Mouse (Mus musculus): ENCODE results near the gene Mob4.

Mob4 gene

DNA sequence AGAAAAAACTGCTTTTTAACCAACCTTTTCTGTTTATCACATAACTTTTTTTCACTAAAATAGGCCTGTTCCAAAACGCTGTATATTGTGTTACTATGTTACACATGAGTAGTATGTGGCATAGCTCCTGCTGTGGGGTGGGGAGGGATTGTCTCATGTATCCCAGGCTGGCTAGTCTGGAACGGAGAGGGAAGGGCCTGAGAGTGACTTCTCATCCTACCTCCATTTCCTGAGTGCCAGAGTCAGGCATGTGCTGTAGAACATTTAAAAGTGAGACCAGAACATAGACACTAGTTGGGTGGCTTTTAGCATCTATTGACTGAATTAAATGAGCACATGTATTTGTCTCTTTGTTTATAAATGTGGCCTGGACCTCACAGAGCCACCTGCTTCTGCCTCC, 2.1 kb downstream of the Mob4 start:
- no peak for DNase-seq

DNA sequence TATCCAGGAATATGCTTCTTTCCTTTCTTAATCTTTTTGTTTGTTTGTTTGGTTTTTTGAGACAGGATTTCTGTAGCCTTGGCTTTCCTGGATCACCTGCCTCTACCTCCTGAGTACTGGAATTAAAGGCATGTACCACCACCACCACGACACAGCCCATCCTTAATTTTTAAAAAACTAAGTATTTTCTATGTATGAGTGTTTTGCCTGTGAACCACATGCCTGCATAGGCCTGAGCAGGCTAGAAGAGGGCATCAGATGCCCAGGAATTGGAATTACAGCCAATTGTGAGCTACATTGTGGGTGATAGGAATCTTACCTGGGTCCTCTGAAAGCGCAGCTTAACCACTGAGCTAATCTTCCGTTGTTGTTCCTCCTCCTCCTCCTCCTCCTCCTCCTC, 3.3 kb downstream of the Mob4 start:
- no peak for DNase-seq

DNA sequence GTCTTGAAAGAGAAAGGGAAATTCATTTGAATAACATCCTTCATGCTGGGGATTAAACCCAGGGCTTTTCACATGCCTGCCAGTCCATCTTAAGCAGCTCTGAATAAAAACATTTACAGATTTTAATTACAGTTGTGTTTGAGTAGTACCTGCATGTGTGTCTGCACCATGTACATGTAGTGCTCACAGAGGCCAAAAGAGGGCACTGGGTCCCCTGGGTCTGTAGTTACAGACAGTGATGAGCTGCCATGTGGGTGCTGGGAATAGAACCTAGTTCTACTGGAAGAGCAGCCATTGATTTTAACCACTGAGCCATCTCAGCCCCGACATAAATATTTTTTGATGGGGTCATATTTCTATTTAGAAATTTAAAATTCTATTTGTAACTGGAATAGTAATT, 4.8 kb downstream of the Mob4 start:
- no peak for DNase-seq

DNA sequence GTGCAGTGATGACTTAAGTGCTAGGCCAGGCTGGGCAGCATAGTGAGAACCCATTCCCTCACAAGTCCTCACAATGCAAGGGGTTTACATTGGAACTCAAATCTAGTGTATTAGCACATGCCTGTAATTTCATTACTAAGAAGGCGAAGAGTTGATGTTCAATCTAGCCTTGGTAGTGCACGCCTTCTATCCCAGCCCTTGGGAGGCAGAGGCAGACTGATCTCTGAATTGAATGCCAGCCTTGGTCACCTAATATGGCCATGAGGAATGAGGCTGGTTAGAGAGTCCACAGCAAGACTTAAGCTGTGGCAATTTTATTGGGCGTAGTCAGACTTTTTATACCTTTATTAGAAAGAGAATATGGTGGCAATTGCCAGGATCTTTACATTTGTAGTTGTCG, 13.3 kb downstream of the Mob4 start:
- no peak for DNase-seq

DNA sequence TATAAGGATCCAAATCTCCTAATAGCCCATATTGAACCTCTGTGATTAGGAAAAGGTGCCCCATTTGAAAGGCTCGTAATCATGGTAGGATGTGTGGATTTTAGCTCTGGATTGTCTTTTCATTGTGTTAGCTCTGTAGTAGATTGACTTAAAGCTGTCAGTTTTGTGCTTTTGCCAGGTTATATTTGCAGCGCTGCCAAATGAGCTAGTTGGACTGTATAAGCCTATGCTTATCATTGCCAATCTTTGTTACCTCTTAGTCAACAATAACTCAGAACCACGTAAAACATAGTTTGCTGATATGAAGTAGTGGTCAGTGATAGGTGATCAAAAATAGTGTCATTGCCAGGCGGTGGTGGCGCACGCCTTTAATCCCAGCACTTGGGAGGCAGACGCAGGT, 14.5 kb downstream of the Mob4 start:
- DNase-seq, result no peak

DNA sequence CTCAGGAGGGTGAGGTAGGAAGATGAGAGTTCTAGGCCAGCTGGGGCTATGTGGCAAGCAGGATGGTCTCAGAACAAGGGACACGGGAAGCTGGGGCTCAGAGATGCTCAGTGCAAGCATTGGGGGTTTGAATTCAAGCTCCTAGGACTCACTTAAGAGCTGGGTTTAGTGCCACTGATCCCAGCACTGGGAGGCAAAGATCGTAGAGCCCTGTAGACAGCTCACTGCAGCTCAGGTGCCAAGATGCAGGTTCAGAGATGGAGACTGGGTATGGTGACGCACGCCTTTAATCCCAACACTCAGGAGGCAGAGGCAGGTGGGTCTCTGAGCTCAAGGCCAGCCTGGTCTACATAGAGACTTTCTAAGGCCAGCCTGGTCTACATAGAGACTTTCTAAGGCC, 26.3 kb downstream of the Mob4 start:
- DNase-seq, result no peak

DNA sequence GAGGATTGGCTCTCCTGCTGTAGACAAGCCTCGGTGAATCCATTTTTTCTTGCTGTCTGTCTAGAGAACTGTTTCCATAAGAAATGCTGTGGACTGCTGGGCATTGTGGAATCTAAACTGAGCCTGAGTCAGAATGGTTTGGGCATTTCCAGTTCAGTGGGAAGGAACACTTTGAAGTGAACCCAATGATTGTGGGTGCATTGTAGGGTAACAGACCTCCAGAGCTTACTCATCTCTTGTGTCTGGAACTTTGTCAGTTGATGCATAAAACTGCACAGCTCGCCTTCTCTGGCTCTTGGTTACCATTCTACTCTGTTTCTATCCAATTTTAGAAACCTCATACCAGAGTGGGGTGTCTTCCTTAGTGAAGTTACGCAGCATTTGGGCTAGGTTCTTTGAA, 27.2 kb downstream of the Mob4 start:
- peak; percentile 38 for DNase-seq

DNA sequence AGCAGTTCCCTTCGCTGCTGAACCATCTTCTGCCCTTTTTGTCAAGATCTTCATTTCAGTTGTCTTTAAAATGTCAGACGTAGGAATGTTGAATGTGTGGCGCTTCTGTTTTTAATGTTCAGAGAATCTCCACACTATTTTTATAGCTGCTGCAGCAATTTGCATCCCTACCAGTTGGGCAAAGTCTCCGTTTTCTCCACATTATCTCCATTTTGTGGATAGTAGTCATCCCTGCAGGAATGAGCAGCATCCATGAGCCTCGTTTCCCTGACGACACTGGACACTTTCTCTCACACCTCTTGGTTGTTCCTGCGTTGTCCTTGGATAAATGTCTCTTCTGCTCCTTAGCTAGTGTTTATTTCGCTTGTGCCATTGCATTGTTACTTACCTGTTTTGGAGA, 27.8 kb downstream of the Mob4 start:
- DNase-seq, result peak; percentile 20

DNA sequence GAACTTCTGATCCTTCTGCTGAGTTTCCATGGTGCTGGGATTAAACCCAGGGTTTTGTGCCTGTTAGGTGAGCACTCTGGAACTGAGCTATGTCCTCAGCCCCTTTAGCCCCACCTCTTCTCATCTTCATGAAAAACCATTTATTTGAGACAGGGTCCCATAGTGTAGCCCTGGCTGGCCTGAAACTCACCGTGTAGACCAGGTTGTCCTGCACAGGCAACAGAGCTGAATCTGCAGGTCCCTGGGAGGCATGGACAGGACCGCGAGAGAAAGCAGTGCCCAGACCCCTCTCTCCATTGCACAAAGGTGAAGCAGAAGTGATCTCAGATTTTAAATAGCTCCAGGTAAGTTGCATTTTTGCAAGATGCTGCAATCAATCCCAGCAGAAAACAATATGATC, 29.2 kb downstream of the Mob4 start:
- no peak for DNase-seq

DNA sequence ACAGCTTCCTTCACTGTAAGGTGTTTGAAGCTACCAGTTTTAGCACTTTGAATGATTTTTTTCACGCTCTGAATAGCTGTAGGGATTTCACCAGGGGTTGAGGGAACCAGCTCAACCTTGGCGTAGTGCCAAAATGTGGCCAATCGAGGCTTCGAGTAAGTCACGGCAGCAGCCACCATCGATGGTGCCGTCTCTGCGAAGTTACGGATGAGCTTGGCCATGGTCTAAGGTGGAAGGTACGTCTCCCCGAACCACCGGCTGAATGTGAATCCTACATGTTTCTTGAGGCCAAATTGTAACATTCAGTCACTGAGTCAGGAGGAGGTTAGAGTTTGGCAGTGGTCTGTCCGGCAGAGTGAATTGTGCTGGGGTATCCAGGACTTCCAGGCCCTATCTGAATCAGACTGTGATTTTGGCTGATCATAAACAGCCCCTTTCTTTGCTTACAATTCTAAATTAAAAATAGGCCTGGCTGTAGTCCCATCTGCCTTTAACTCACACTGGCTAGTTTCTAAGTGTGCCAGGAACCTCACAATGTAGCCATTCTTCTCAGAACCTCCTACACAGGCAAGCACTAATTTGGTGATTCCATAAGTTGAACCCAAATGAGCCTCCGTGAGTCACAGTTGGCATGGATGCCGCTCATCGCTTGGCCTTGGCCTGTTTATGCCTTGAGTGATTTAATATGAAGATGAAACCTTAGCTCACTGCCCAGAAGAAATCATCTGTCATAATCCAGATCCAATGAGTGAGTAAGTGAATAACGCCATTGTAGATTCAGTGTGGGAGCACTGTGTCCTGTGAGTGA, 30.0 kb downstream of the Mob4 start:
- peak; percentile 75 for DNase-seq

DNA sequence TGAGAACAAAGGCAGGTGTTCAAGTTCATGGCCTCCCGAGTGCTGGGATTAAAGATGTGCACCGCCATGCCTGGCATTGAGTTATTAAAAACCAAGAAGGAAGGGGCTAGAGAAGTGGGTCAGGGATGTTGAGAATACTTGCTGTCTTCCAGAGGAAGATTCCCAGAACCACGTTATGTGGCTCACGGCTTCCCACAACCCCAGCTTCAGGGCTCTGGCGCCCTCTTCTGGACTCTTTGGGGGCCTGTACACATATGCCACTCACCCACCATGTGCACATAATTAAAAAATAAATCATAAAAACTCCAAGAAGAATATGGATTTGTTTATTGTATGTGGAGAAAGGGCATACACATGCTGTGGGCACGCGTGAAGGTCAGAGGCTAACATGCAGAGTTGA, 30.9 kb downstream of the Mob4 start:
- DNase-seq, result no peak

DNA sequence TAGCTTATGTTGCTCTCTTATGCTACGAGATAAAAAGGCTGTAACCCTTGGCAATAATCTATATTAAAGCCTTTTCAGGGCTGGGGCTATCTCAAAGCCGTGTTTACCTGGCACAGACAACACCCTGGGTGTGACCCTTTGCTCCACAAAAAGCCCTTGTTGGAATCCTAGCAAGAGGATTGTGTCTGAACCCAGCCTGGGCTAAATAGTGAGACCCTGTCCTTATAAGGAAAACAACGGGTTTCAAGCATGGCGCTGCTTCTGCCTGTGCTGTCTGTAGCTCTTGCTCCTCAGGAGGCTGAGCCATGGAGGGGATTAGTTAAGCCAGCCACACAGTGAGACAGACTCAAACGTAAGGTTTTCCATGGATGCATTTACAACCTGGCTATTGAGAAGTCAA, 31.8 kb downstream of the Mob4 start:
- no peak for DNase-seq

DNA sequence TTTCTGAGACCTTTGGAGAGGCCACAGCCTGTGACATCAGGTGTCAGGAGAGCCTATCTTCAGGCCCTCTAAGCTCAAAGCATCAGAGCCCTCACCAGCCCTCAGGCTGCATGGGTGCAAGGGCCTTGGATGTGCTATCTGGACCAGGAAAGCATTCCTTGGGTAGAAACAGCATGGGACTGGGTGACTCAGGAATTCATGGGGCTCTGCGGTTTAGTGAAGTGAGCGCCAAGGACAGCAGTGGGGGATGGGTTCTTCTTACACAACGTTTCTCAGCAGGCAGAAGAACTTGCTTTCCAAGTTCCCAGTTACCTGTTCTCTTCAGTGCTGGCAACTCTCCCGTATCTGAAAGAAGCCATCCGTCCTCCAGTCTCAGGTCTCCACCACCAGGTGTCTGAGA, 33.0 kb downstream of the Mob4 start:
- no peak for DNase-seq

DNA sequence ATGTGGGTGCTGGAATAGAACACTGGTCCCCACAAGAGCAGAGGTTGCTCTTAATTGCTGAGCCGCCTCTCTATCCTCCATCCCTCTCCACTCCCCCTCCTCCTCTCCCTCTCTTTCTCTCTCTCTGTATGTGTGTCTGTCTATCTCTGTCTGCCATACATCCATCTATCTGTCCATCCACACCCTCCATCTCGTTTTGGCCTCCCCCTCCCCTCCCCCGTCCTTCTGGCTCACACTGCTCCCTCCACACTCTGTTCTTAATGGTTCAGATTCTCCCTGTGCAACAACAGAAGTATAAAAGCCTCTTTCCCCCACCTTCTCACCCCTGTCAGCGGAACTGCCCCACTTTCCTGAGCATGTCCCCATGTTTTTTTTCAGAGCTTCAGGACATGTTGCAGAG, 36.5 kb downstream of the Mob4 start:
- DNase-seq, result no peak

DNA sequence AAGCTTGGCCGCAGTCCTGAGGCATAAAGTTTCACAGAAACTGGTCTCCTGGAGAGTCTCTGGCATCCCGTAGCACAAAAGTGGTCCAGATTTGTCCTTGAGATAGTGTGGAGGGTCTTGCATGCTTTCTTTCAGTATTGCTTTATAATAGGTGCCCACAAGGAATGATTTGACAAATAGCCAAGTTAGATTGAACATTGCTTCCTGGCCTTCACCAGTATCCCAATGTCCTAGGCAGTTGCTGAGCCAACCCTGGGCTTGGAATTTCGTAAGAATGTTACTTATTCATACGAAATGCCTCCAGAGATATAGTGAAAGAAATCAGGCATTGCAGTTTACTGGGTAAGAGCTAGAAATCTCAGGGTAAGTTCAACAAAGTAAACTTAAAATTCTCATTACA, 37.6 kb downstream of the Mob4 start:
- DNase-seq, result no peak

DNA sequence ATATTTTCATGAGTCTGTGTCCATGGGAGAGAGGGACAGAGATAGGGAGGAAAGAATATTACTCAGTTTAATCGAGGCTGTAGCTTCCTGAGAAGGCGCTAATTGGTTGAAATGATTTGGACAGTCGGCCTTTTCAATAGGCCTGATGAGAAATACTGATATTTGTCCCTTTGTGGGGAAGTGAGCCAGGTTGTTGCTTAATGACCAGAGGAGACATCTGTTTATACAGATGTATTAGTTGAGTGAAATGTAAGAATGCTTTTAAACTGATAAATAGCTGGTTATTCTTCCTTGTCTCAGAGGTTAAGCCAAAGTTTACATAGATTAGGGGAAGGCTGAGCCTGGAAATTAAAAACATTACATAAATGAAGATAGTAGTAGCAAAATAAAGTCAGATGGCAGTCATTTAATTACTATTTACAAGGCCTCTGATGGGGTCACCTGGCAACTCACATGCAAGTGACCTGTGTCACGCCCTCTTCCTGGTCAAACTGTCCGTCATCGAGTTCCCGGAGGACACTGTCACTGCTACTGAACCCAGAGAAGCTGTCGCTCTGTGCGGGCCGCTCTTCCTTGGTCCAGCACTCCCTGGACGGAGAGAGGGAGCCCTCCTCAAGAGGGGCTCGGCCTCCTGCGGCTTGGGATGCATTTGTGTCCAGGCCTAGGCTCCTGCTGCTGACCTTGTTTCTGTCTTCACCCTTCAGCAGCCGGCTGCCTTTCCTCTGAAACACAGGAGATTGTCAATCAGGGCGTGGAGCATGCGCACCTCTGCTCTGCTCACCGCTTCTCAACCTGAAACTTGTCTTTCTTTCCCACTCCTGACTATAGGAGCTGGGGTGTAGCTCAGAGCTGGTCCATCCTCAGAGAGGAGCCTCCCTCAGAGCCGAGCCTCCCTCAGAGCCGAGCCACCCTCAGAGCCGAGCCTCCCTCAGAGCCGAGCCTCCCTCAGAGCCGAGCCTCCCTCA, 40.6 kb downstream of the Mob4 start:
- no peak for DNase-seq

DNA sequence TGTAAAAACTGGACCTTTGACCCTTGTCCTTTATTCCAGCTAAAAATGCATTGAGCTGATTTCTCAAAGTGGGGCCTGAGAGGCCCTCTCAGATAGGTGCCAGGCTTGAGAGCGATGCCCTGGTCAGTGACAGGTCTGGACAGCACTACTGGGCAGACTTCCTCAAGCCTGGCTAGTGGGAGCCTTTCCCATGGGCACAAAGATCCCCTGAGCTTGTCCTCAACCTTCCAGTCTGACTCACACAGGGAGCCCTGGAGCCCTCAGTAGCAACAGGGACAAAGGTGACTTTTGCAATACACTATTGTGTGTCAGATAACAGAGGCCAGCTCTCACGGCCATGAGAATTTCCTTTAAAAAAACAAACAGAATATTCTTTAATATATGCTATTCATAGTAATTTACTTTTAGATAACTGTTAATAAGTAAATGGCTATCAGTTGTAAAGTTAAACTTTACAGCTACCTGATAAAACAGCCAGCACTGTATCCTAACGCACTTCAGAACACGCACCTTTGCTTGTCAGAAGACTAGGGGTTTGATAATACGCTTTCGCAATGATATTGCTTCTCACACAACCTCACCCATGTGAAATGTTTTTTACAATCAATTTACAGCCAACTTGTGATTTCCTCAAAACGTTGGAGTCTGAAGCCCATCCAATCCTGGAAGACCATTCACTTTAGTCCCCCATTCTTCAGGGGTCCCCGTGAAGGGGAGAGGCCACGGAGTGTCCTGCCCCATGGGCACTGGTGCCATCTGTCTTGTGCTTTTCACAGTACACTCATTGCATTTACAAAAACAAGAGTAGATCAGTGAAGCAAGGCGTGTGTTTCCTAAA, 42.9 kb downstream of the Mob4 start:
- no peak for DNase-seq

DNA sequence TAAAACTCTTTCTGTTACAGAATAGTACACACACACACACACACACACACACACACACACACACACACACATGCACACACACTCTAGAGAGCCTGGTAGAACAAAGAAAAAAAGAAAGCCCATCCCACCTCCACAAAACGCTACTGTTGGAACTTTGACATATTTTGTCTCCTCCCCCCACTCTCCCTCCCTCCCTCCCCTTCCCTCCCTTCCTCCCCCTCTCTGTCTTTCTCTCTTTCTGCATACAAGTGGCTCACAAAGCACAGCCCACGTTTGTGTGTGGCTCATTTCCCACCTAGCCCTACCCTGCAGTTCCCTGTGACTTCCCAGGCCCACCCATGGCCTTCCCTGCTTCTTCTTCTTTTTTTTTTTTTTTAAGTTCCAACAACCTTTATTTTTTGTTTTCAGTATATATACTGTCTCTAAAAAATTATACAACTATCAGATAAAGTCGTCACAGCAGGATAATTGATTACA, 43.6 kb downstream of the Mob4 start:
- no peak for DNase-seq

DNA sequence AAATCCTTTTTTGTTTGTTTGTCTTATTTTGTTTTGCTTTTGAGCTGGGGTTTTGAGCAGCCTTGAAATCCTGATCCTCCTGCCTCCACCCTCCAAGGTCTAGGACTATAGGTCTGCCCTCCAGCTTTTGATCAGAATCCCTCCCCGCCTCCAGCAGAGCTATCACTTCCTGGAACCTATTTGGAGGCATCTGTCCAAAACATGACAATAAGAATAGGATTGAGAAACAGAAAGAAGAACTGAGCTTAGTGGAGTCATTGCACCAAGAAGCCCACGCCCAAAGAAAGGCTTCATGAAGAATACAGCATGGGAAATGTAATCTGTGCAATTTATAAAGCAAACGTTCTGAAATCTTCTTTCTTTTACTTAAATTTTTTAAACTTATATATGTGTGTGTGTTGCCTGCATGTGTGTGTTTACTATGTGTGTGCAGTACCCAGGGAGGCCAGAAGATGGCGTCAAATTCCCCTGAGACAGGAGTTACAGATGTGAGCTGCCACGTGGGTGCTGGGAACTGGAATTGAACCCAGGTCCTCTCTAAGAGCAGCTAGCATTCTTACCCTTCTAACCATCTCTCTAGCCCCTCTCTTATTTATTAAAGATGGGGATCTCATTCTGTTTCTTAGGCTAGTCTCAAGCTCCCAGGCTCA, 49.0 kb downstream of the Mob4 start:
- DNase-seq, result no peak

DNA sequence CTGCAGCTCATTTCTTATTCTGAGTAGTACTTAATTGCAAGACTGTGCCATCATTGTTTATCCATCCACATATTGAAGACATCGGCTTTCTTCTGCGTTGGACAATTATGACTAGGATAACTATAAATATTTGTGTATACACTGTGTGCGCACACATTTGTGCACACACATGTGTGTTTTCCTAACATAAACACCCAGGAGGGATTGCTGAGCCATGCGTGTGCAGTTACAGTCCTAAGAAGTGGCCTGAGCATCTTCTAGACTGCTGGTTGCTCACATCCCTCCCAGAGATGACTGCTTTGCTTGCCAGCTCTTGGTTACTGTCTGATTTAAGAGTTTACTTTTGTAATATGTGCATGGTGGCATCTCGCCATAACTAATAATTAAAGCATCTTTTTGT, 51.4 kb downstream of the Mob4 start:
- DNase-seq, result no peak

DNA sequence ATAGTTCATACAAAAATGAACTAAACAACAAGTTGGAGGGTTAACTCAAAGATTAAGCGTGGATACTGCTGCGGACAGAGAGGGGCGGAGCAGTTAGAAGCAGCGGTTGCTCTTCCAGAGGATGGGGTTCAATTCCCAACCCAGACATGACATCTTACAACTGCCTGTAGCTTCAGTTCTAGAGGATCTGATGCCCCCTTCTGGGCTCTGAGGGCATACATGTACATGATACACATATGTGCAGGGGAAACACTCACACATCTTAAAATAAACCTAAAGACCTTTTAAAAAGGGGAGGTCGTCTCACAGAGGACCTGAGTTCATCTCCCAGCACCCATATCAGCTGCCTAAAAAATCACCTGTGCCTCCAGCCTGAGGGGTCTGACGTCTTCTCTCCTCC, 54.7 kb downstream of the Mob4 start:
- DNase-seq, result no peak

DNA sequence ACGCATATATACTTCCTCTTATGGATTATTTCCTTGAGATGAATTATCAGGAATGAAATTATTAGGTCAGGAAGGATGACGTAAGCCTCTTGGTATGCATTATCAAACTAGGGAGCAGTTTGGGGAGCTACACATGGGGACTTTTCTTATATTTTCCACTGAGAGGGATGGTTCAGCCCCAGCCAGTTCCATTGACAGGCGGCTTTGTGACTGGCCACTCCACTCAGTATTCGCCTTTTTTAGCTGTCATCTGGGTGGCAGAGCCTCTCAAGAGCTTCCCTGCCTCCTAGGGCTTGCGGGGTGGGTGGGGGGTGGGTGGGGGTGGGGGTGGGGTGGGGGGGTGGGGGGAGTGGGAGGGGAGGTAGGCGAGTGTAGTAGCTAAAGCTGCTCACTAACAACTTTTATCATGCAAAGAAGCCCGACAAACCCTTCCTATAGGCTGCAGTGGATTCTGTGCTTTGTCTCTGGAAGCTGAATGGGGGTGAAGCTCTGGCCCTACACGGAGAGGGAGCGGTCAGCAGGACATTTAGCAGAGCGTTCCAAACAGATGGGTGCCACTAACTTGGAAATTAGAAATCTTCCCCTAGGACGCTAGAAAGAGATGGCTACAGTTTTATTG, 55.7 kb downstream of the Mob4 start:
- DNase-seq, result no peak

All from right cerebral cortex, adult 18-20 months (tissue).